Mouse (Mus musculus) gastrocnemius, postnatal 36 days (tissue): ENCODE results near the gene Rnase13. TPM values are rescaled to one million over a fixed set of nuclear protein-coding genes. Genes with fewer than 3 reads are reported as not detected.
A peak's percentile ranks its signal among the peaks of the same experiment; 100 is the strongest.

Experiments
- DNase-seq, 2 experiments: peaks; one replicate each; pipeline ENCODE4 v3.0.0; 2022
- intact Hi-C: fragments of 180-260 bp; cut with DNase I; formaldehyde crosslinking; loops from one replicate; pipeline ENCODE4 v1.15.1; 2025
- total RNA-seq, 2 experiments: library from RNA; stranded (reverse); gene quantifications; 2 replicates each; pipeline ENCODE4 v1.2.3; 2021

Rnase13 gene
- total RNA-seq, 2 experiments from 2014 or later, result not detected

DNA sequence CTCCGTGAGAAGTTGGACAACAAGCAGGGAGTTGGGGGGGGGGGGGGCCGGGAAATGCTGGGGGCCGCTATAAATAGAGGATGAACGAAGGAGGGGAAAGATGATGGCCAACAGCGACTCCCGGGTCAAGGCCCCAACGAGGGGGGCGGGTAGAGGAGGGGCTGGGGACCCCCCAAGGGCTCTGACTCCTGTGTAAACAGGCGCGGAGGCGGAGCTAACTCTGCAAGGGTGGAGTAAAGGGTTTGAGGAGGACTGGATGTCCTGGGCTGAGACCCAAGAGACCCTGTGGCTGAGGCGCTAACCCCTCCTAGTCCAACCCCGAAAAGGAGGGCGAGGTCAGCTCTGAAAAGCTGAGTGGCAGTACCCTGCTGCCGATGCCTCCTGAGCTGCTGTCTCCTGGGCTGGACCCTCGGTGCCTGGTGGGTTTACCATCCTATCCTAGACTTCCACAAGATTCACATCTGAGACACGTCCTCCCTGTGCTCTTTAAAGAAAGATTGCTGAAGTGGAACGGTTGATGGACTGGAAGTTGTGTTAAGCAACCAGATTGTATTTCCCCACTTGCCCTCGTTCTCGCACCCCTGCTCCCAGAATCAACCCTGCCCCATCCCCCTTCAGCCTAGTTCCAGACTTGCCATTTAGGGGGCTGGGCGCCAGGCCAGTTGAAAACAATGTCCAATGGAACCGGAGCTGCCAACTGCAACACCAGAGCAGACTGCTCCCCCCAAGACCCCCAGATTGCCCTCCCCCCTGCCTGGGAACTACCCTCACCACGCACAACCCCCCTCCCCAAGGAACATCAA is 8.4 kb downstream of the Rnase13 start, which contains the start of gene Ndrg2:
Gene Ndrg2 (minus strand): TSS at position 199 of the 803 bp plus-strand sequence.
- intact Hi-C loops, result no loop called here

DNA sequence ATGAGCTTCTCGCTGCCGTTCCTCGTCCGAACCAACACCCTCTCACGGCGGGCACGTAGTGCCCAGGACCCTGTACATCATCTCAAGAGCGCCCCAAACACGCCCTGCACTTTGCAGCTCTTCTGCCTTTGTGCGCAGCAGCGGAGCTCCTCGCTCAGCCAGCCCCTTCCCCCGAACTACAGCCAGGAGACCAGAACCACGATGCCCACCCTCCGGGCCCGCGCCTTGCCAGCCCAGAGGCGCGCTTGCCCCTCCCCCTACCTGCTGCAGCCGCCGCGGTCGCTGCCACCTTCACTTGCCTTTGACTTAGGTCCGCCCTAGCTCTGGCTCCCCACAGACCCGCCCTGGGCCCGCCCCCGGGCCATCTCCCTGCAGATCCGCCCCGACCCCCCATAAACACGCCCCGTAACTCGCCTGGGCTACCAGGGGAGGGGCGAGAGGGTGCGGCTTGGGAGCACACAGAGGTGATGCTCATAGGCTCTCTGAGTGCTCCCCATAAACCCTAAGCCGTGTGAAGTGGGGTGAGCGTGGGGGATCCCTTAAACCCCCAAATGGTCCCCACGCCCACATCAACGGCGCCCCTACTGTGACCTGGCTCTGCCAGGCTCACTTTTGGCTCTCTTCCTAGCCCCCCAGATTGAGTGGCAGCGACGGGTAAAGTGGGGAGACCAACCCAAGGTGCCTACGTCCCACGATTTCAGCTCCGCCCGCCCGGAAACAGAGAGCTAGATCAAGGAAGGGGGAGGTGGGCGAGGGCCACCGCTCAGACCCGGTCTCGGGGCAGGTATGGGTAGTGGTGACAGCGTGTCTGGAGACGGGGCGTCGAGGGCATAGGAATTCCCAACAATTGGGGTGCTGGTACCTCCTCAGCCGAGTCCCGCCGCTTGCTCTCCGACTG is 9.3 kb downstream of the Rnase13 start:
- peak; percentile 78 to 87 for DNase-seq
- intact Hi-C loops, result no loop called here

More for the DNA sequence above, 8.4 kb downstream of the Rnase13 start, which contains the start of gene Ndrg2:
- DNase-seq, result peak; percentile 79 to 90

DNA sequence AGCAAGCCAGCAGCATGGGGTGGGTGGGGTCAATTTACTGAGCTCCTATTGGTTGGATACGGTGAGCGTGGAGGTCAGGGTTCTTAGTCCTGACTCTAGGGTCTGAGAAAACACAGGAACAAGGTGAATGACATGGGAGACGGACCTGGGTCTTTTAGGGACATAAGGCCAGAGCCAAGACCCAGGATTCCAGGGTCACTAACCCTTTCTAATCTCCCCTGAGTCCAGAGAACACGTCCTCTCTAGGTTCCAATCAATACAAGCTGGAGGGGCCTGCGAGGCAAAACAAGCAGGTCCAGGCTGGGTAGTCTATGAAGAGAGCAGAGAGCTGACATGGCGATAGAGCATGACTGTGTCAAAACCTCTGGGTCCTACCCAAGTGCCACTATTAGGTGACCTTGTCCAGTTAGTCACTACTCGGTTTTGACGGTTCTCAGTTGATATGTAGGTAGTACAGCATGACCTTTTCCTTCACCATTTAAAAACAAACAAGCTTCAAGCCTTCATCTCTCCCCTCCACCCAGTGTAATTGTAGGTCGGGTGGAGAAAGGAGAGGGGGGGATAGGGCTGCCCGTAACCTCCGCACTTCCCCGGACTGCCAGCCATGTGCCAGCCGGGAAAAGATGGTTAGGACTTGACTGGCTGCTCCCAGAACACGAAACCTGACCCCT is 10.0 kb downstream of the Rnase13 start:
- no peak for DNase-seq
- intact Hi-C loops, result no loop called here

DNA sequence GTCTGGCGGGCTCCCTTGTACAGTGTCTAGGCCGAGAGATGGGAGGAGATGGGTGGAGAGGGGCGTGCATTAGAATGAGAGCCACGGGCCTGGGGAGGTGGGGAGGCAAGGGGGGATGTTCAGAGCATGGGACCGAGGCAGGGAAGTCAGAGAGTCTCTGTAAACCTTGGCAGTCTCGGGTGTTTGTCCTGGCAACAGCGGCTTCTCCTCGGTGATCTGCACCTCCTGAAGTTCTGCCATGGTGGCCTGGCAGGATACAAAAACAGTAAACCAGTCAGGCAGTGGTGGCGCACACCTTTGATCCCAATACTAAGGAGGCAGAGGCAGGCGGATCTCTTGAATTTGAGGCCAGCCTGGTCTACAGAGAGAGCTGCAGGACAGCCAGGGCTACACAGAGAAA is 11.3 kb downstream of the Rnase13 start:
- no peak for DNase-seq
- intact Hi-C loops, result no loop called here

DNA sequence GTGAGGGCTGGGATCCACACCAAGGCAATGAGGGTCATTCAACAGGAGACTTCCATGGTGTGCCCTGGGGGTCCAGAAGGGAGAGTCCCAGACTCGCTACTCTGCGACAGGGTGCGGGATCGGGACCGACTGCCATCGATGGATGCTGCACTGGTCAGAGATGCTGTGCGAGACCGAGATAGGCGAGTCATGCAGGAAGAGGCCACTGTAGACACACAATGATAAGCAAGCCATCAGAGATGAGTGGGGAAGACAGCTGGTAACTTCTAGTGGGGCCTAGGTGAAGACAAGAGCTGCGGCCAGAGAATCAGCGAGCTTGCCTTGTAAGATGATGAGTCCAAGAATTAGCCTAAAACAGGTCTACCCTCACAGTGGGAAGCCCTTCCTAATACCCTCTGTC is 16.5 kb downstream of the Rnase13 start:
- intact Hi-C loops, result no loop called here
- no peak for DNase-seq

DNA sequence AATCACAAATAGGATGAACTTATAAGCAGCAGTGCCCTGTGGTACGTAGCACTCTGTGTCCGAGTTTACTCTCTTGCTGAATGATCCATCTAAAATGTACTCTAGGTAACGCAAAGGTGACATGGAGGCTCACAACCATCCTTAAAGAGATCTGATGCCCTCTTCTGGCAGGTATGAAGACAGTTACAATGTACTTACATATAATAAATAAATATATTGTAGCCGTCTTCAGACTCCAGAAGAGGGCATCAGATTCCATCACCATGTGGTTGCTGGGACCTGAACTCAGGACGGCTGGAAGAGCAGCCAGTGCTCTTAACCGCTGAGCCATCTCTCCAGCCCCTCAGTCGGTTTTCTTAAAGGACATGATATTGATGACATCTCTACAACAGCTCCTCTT is 17.9 kb downstream of the Rnase13 start:
- no peak for DNase-seq
- intact Hi-C loops, result no loop called here

DNA sequence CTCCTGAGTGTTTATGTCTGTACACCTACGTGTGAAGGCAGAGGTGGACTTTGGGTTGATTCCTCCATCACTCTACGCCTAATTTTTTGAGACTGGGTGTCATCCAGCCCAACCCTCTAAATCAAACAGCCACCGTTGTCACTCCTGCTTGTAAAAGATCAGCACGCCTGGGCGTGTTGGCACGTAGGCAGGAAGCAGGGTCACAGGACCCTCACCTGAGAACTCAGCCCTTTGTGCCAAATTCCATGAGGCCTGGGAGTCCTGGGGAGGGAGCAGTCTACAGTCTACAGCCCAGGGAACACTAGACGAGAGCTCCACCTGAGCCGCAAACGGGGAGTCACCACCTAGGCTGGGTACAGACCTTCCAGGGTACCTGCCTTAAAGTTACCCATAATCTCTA is 18.8 kb downstream of the Rnase13 start:
- intact Hi-C loops, result no loop called here
- DNase-seq, result no peak

DNA sequence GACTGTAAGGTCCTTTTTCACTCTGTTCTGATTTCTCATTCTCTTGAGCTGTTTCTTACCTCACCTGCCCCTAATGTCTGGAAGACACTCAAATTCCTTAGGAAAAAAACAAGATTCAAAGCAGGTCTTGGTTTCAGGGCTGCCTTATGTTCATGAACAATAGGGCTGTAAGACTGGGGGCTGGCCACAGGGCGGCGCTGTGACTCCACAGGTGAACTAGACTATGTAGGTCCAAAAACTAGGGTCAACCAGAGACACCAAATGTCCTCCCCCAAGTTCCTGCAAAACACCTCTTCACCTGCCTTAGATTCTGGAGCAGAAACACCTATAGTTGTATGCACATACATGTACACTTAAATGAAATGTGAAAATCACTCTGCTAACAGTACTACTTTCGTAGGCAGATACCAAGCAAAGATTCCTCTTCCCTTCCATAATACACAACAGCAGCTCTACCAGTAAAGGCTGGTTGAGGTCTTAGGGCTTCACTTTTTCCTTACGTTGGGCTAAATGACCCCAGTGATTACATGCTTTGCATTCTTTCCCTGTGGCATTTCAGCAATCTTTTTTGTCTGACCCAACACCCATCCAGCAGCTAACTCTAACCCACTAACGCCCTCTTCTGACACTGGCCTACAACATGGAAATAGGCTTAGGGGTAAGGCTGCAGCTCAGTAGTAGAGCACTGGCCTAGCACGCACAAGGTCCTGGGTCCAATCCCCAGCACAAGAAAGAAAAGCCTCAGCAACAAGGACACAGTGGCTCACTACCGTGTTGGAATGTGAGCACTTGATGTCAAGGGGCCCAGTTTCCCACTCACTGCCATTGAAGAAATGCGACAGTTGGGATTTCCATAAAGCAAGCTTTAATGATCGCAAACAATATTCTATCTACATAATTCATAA is 19.5 kb downstream of the Rnase13 start:
- intact Hi-C loops, result loop anchor here (1.0 kb wide), 1 partner anchor 28 kb away; no protein-coding TSS in a partner anchor
- DNase-seq, result peak; percentile 70 to 73

DNA sequence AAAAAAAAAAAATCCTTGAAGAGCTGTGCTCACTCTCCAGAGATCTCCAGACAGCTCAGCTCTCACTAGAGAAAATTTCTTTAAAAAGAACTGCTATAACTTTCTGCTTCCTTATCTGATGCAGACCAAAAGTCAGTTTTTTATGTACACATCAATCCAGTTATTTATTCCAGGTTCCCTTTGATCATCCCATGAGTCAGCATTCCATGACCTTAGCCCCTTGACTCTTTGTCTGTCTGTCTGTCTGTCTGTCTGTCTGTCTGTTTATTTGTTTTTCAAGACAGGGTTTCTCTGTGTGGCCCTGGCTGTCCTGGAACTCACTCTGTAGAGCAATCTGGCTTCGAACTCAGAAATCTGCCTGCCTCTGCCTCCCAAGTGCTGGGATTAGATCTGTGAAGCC is 23.2 kb downstream of the Rnase13 start:
- intact Hi-C loops, result no loop called here
- DNase-seq, result no peak

DNA sequence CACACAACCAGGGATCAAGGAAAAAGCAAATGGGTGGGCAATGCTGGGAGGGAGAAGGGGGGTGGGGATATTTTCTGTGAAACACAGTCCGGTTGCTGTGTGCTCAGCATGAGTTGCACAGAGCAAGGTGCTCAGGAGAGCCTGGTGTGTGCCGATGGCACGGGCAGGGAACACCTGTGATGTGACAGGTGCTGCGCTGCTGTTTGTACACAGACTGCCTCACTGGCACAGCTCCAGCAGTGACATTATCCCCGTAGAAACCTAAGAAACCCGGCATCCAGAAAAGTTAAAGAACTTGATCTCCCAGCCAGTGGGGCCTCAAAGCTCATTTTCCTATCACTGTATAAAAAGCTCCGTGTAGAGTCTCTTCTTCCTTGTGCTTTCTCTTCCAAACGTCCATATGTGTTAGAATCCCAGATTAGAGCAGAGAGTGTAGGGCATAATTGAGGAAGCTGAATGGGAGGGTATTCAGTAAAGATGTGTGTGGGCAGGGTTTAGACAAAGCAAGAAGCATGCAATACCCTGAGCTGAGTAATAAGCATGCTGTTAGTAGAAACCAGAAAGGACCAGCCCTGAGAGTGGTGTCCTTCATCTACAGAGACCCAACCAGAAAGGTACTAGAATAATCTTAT is 25.9 kb downstream of the Rnase13 start:
- DNase-seq, result no peak
- intact Hi-C loops, result no loop called here

DNA sequence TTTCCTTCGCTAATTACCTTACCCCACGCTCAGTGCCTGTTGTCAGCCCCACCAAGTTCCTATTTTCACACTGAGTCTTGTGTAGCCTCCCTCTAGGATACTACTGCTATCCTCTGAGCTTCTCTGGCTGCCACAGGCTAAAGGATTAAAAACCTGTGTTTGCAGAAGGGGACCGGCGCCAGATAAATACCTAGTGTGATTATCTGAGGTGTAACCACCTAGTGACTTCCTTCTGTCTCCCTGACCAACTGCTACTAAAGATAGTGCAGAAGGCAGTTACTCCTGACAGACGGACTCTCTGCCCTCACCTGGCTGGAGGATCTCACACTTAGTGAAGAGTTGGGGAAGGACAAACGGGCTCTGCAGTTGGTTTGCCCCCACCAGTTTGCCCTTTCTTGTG is 26.6 kb downstream of the Rnase13 start:
- DNase-seq, result no peak
- intact Hi-C loops, result no loop called here

DNA sequence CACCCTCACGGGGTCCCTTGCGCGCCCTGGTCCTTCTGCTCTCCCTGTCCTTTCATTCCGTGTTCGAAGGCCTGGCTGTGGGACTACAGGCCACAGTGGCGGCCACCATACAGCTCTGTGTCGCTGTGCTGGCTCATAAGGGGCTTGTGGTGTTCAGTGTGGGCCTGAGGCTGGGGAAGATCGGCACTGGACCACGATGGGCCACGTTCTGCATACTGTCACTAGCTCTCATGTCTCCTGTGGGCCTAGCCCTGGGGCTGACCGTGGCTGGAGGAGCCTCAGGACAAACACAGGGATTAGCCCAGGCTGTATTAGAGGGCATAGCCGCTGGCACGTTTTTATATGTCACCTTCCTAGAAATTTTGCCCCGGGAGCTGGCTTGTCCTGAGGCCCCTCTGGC is 27.5 kb downstream of the Rnase13 start:
- DNase-seq, result no peak
- intact Hi-C loops, result no loop called here

DNA sequence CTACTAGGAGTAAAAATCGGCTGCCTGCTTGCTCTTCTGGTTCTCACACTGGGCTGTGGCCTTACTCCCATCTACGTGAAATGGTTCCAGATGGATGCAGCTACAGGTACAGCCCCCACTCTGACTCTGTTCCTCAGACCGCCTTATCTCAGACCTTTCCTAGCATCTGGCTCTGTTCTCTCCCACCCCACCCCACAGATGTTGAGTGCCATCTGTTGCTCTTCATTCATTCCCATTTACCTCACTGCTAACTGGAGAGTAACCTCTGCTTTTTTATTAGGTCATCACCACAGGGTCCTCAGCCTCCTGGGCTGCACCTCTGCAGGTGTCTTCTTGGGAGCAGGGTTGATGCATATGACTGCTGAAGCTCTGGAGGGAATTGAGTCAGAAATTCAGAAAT is 28.8 kb downstream of the Rnase13 start:
- no peak for DNase-seq
- intact Hi-C loops, result no loop called here

DNA sequence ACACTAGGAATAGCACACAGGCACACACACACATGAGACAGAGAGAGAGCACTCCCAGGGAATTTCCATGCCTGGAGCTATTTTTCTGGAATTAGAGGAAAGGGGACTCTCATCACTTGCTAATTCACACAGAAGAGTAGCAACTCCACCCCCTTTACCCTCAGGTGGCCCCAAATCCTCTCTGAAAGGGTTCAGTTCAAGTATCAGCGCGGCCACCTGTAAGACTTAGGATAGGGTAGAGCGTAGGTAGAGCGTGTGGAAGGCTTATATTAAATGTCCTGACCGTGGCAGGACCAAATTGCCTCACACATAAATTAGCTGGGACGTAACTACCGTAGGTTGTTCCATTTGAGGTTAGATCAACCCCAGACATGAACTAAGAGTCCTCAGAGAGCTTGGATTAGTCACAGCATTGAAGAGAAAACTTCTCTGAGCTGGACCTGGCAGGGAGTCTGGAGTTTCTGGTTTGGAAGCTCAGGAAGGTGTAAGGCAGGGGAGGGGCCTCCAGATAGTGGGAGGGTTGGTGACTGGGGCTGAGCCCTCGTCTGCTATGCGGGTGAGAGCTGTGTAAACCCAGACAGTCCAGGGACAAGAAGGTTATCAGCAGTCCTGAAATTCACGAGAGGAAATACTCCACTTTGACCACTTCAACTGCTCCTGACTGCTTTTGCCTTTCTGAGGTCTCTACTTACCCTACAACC is 29.3 kb downstream of the Rnase13 start:
- DNase-seq, result no peak
- intact Hi-C loops, result no loop called here

DNA sequence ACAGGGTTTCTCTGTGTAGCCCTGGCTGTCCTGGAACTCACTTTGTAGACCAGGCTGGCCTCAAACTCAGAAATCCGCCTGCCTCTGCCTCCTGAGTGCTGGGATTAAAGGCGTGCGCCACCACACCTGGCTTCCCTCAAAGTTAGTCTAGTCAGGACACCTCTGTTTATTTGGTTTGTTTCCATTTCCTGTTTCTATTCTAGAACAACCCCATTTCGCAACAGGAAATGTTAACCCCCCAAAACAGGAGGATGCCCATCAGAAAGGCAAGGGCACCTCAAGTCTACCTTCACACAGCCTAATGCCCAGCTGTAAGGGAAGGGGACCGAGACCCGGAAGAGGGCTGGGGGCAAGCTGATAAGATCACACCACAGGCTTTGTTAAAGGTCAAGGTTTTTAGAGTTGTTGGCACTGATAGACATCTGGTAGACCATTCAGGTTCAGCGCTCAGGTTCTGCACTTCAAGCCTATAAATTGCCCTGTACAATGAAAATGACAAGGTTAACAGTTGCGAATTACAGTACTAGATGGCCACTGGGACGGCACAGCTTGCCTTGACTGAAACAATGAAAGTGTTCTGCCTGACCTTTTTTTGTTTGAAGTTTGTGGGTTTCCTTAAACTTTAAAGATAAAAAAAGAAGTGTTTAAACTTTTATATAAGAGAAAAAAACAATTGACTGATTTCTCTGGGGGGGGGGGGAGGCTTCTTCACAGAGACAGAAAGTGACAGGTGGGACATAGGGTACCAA is 30.2 kb downstream of the Rnase13 start, which contains the start of gene Slc39a2:
Gene Slc39a2 (plus strand): TSS at position 699 of the 749 bp plus-strand sequence.
- intact Hi-C loops, result no loop called here
- DNase-seq, result no peak

DNA sequence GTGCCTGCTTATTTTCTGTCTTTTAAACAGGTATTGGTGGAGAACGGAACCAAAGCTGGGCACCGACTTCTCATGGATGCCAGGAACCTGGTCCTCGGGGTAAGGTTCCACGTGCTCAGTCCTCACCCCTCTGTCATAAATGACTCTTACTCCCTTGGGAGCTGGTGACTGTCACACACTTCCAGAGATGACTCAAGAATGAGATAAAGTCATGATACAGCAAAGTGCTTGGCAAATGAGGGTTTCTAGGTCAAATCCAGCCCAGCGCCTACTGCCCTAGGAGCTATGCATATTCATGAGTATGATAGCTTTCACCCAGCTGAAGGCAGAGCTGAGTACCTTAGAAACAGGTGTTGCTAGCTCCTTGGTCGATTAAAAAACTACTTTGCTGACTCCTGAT is 32.7 kb downstream of the Rnase13 start:
- intact Hi-C loops, result loop anchor here (10.0 kb wide), 1 partner anchor 425 kb away; no protein-coding TSS in a partner anchor

DNA sequence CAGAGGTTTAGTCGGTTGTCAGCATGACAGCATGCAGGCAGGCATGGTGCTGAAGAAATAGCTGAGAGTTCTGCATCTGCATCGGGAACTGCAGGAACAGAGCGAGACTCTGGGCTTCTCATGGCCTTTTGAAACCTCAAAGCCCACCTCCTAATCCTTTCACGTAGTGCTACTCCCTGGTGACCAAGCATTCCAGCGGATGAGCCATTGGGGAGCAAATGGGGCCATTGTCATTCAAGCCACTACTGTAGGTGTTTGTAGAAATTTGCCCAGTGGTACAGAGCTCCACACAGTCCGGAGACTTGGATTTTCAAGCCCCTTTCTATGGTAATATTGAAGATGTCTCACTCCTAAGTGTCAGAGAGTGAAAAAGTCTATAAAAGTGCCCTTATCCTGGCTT is 36.5 kb downstream of the Rnase13 start:
- intact Hi-C loops, result loop anchor here (10.0 kb wide), 1 partner anchor 429 kb away; no protein-coding TSS in a partner anchor

More for the DNA sequence above, 32.7 kb downstream of the Rnase13 start:
- no peak for DNase-seq

More for the DNA sequence above, 36.5 kb downstream of the Rnase13 start:
- DNase-seq, result no peak
